Mouse (Mus musculus): ENCODE data around the gene Arhgef9.

Gene Arhgef9

GRCm38 (mm10) chrX:95196104-95196919 lies at the start of gene Arhgef9:
Gene Arhgef9, minus strand, starts transcription at chrX:95196856.
- peak; percentile 1 for DNase-seq (ENCODE audit: low read depth, low spot score)

GRCm38 (mm10) chrX:95238896-95239295 lies 42.2 kb upstream of the Arhgef9 start:
- DNase-seq (ENCODE audit: low read depth, low spot score), result no peak

GRCm38 (mm10) chrX:95195363-95196103 lies 1.1 kb downstream of the Arhgef9 start:
- no peak for DNase-seq (ENCODE audit: low read depth, low spot score)

- DNase-seq (ENCODE audit: low read depth, low spot score), result no peak
Observed at GRCm38 (mm10) chrX:95175978-95176377, 20.7 kb downstream of the Arhgef9 start.

GRCm38 (mm10) chrX:95166317-95166716 lies 30.3 kb downstream of the Arhgef9 start:
- peak; percentile 34 for DNase-seq (ENCODE audit: low read depth, low spot score)

GRCm38 (mm10) chrX:95165671-95166127 lies 31.0 kb downstream of the Arhgef9 start:
- no peak for DNase-seq (ENCODE audit: low read depth, low spot score)

GRCm38 (mm10) chrX:95164140-95164539 lies 32.5 kb downstream of the Arhgef9 start:
- DNase-seq (ENCODE audit: low read depth, low spot score), result no peak

GRCm38 (mm10) chrX:95163452-95163851 lies 33.2 kb downstream of the Arhgef9 start:
- no peak for DNase-seq (ENCODE audit: low read depth, low spot score)

GRCm38 (mm10) chrX:95156833-95157386 lies 39.7 kb downstream of the Arhgef9 start:
- no peak for DNase-seq (ENCODE audit: low read depth, low spot score)

GRCm38 (mm10) chrX:95138636-95139035 lies 58.0 kb downstream of the Arhgef9 start:
- no peak for DNase-seq (ENCODE audit: low read depth, low spot score)

- DNase-seq (ENCODE audit: low read depth, low spot score), result no peak
Observed at GRCm38 (mm10) chrX:95133502-95133901, 63.2 kb downstream of the Arhgef9 start.

- DNase-seq (ENCODE audit: low read depth, low spot score), result no peak
Observed at GRCm38 (mm10) chrX:95132996-95133395, 63.7 kb downstream of the Arhgef9 start.

- DNase-seq (ENCODE audit: low read depth, low spot score), result no peak
Observed at GRCm38 (mm10) chrX:95131783-95132182, 64.9 kb downstream of the Arhgef9 start.

- no peak for DNase-seq (ENCODE audit: low read depth, low spot score)
Observed at GRCm38 (mm10) chrX:95123462-95123861, 73.2 kb downstream of the Arhgef9 start.

GRCm38 (mm10) chrX:95104361-95104760 lies 92.3 kb downstream of the Arhgef9 start:
- DNase-seq (ENCODE audit: low read depth, low spot score), result no peak

GRCm38 (mm10) chrX:95087674-95088073 lies 109.0 kb downstream of the Arhgef9 start:
- no peak for DNase-seq (ENCODE audit: low read depth, low spot score)

GRCm38 (mm10) chrX:95077013-95077699 lies 119.5 kb downstream of the Arhgef9 start:
- no peak for DNase-seq (ENCODE audit: low read depth, low spot score)

- no peak for DNase-seq (ENCODE audit: low read depth, low spot score)
Observed at GRCm38 (mm10) chrX:95027907-95028306, 168.7 kb downstream of the Arhgef9 start.

GRCm38 (mm10) chrX:95026361-95026892 lies 170.2 kb downstream of the Arhgef9 start, which contains the start of gene Spin4:
Gene Spin4, minus strand, starts transcription at chrX:95026682.
- peak; percentile 46 for DNase-seq (ENCODE audit: low read depth, low spot score)

GRCm38 (mm10) chrX:95025779-95026360 lies 170.8 kb downstream of the Arhgef9 start:
- no peak for DNase-seq (ENCODE audit: low read depth, low spot score)

GRCm38 (mm10) chrX:95012033-95012432 lies 184.6 kb downstream of the Arhgef9 start:
- DNase-seq (ENCODE audit: low read depth, low spot score), result no peak
